Mouse (Mus musculus) activated CD4-positive, CD25-positive, alpha-beta regulatory T cell, adult 4 months (primary cell): Measurements from ENCODE around the gene Eif4e1b. TPM values are rescaled to one million over a fixed set of nuclear protein-coding genes. Genes with fewer than 3 reads are reported as not detected.
"Not testable (repeated sequence)": the region's sequence is repeated elsewhere in the genome, so short reads cannot be mapped to it uniquely, and the experiment has no call there.

Source experiments
- ATAC-seq: one replicate; pipeline ENCODE4 v1.8.0; 2017
- polyA plus RNA-seq, 2 experiments: library from polyadenylated mRNA; unstranded; fragments of 100-300 nt; shearing (Covaris generic); gene quantifications; one replicate each; pipeline ENCODE4 v1.2.1; 2017

The Eif4e1b gene
- polyA plus RNA-seq, 2 experiments from 2014 or later, result not detected

- no peak for ATAC-seq
Observed at GRCm38 (mm10) chr13:54760164-54760795, 23.5 kb upstream of the Eif4e1b start.

- ATAC-seq, result no peak
Observed at GRCm38 (mm10) chr13:54760906-54761305, 22.9 kb upstream of the Eif4e1b start.

- no peak for ATAC-seq
Observed at GRCm38 (mm10) chr13:54765281-54766191, 18.3 kb upstream of the Eif4e1b start.

GRCm38 (mm10) chr13:54766192-54766768 is 17.5 kb upstream of the Eif4e1b start, which contains the start of gene Sncb:
TSS of gene Sncb (minus strand) at chr13:54766595.
- peak; percentile 65 for ATAC-seq

GRCm38 (mm10) chr13:54767012-54767411 is 16.8 kb upstream of the Eif4e1b start:
- ATAC-seq, result no peak

- no peak for ATAC-seq
Observed at GRCm38 (mm10) chr13:54780592-54780991, 3.2 kb upstream of the Eif4e1b start.

GRCm38 (mm10) chr13:54781086-54781485 is 2.7 kb upstream of the Eif4e1b start:
- ATAC-seq, result no peak

- ATAC-seq, result no peak
Observed at GRCm38 (mm10) chr13:54783235-54783634, 563 bp upstream of the Eif4e1b start.

- not testable (repeated sequence) for ATAC-seq
Observed at GRCm38 (mm10) chr13:54787591-54787990, 3.8 kb downstream of the Eif4e1b start.

- ATAC-seq, result peak; percentile 86
Observed at GRCm38 (mm10) chr13:54788740-54789560, 5.2 kb downstream of the Eif4e1b start, which contains the start of gene Tspan17. TSS of gene Tspan17 (plus strand) at chr13:54789377.

GRCm38 (mm10) chr13:54789561-54790397 is 6.0 kb downstream of the Eif4e1b start:
- peak; percentile 31 for ATAC-seq

- ATAC-seq, result no peak
Observed at GRCm38 (mm10) chr13:54792259-54793230, 8.7 kb downstream of the Eif4e1b start.

- no peak for ATAC-seq
Observed at GRCm38 (mm10) chr13:54794002-54794577, 10.3 kb downstream of the Eif4e1b start.

GRCm38 (mm10) chr13:54794843-54795242 is 11.0 kb downstream of the Eif4e1b start:
- no peak for ATAC-seq

GRCm38 (mm10) chr13:54797356-54797755 is 13.6 kb downstream of the Eif4e1b start:
- ATAC-seq, result no peak

- no peak for ATAC-seq
Observed at GRCm38 (mm10) chr13:54797861-54798643, 14.3 kb downstream of the Eif4e1b start.

- no peak for ATAC-seq
Observed at GRCm38 (mm10) chr13:54798740-54799139, 14.9 kb downstream of the Eif4e1b start.

GRCm38 (mm10) chr13:54799701-54800100 is 15.9 kb downstream of the Eif4e1b start:
- no peak for ATAC-seq

- no peak for ATAC-seq
Observed at GRCm38 (mm10) chr13:54800206-54800605, 16.4 kb downstream of the Eif4e1b start.
